Mouse (Mus musculus) kidney, embryonic 15.5 days (tissue): ENCODE data around the gene Caln1. TPM values are rescaled to one million over a fixed set of nuclear protein-coding genes. Genes with fewer than 3 reads are reported as not detected.

Source experiments
- ATAC-seq: fragments of 200-750 bp; cut with Nextera tagmentation; replicated peaks from 2 replicates; pipeline ENCODE4 v1.8.0; 2017; ENCODE audit warnings: moderate TSS enrichment; ENCODE audit not compliant: low FRiP score
- H3K27ac ChIP-seq: fragments of 300-500 bp; sonication (generic); 2 replicates; pipeline ENCODE4 v1.5.1; 2015; ENCODE audit warnings: mild to moderate bottlenecking, inconsistent platforms
- H3K27me3 ChIP-seq: fragments of 300-500 bp; sonication (generic); 2 replicates; pipeline ENCODE4 v1.6.1; 2015; ENCODE audit warnings: inconsistent platforms
- H3K36me3 ChIP-seq: fragments of 300-500 bp; sonication (generic); 2 replicates; pipeline ENCODE4 v1.6.1; 2015; ENCODE audit warnings: inconsistent platforms
- H3K4me1 ChIP-seq: fragments of 300-500 bp; sonication (generic); 2 replicates; pipeline ENCODE4 v1.6.1; 2015; ENCODE audit warnings: inconsistent platforms
- H3K4me2 ChIP-seq: fragments of 300-500 bp; sonication (generic); 2 replicates; pipeline ENCODE4 v1.6.1; 2015; ENCODE audit warnings: moderate library complexity, mild to moderate bottlenecking, inconsistent platforms
- H3K4me3 ChIP-seq: fragments of 300-500 bp; sonication (generic); replicated peaks from 2 replicates; pipeline ENCODE4 v1.5.1; 2015; ENCODE audit warnings: mild to moderate bottlenecking, inconsistent platforms
- H3K9ac ChIP-seq: fragments of 300-500 bp; sonication (generic); 2 replicates; pipeline ENCODE4 v1.6.1; 2015; ENCODE audit warnings: mild to moderate bottlenecking, inconsistent platforms
- H3K9me3 ChIP-seq: fragments of 300-500 bp; sonication (generic); replicated peaks from 2 replicates; pipeline ENCODE4 v1.6.1; 2016; ENCODE audit warnings: inconsistent platforms
- WGBS: fragments of 180-500 bp; shearing (Covaris S2); methylation state at CpG from one replicate; pipeline ENCODE4 v1.1.7; 2015; ENCODE audit warnings: mixed read lengths; 5-methylcytosine and 5-hydroxymethylcytosine counted together
- polyA plus RNA-seq: library from polyadenylated mRNA; unstranded; fragments of >200 nt; fragmentation: Nextera tagmentation; extraction: Ambion mirVana; gene quantifications from 2 replicates; pipeline ENCODE4 v1.2.1, GENCODE M21; 2015

The Caln1 gene
- polyA plus RNA-seq, 1 experiment from 2014 or later: 1.1 TPM

DNA sequence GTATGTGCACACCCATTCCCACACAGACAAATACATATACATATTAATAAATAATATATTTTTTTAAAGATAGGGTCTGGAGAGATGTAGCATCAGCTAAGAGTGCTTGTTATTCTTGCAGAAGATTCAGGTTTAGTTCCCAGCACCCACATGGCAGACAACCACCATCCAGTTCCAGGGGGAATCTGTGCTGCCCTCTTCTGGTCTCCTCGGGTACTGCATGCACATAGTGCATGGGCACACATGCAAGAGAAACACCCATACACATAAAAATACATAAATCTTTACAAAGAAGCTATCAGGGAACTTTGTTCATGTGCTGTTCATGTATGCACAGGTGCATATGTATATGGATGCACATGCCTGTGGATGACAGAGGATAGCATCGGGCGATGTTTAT is 526.7 kb downstream of the Caln1 start:
- no peak for ATAC-seq
- no peak overlapping the region for H3K9ac ChIP-seq
- WGBS: 97% methylated on average over 3 of the region's 3 CpGs

More for the DNA sequence above, 526.7 kb downstream of the Caln1 start:
- H3K36me3 ChIP-seq: no peaks in the 10 kb centered on the region
- no peaks in the 10 kb centered on the region for H3K9me3 ChIP-seq
- H3K4me1 ChIP-seq: peaks cover 17% of the 10 kb centered on the region
- H3K27ac ChIP-seq: no peak overlapping the region
- no peak overlapping the region for H3K4me2 ChIP-seq
- H3K4me3 ChIP-seq: no peak overlapping the region
- no peaks in the 10 kb centered on the region for H3K27me3 ChIP-seq

Other genes with a start within 250 kb of the Caln1 start
- 4.7 and 5.0 TPM in 2 replicates for gene Kctd7, start 224.6 kb upstream of the Caln1 start, polyA plus RNA-seq
- gene Rabgef1, start 197.7 kb upstream of the Caln1 start, polyA plus RNA-seq: 30.0 and 32.1 TPM in 2 replicates
- 33.6 and 34.6 TPM in 2 replicates for gene Tmem248, start 152.4 kb upstream of the Caln1 start, polyA plus RNA-seq
- gene Sbds, start 113.9 kb upstream of the Caln1 start, polyA plus RNA-seq: 73.4 and 75.3 TPM in 2 replicates
- 28.0 TPM in 2 replicates for gene Tyw1, start 113.8 kb upstream of the Caln1 start, polyA plus RNA-seq
- gene A330070K13Rik, start 15.2 kb downstream of the Caln1 start, polyA plus RNA-seq: not detected in 2 replicates